ENCODE assay signal across 8 mouse cellular contexts in genomic region chr5:72796186-72796613, GRCm38 (mm10). TPM values are rescaled to one million over a fixed set of nuclear protein-coding genes. Genes with fewer than 3 reads are reported as not detected.
DNase-seq lines count a peak whose midpoint lies in the region; ATAC-seq and TF ChIP-seq lines count a peak whose summit lies in the region.

No protein-coding gene starts in this region.

- in situ Hi-C loops in CH12.LX (cut with MboI; ENCODE audit: low pct_ligation_motif_present, low pct_unique_long_range_greater_than_20kb, low sequenced_read_pairs): no loop called here

- peaks cover 0 to 40% of the 10 kb centered on the region in 2 experiments for H3K36me3 ChIP-seq in CH12.LX (replicated peaks in 1 of 2; ENCODE audit: control insufficient read depth in 1 of 2, insufficient read depth in 1 of 2, low read length in 1 of 2)
- peaks cover 96% of the 10 kb centered on the region for H3K36me3 ChIP-seq in megakaryocyte, embryonic 14.5 days (replicated peaks; ENCODE audit: low read length)

- DNase-seq in frontal cortex, postnatal 14 days (ENCODE audit: low spot score in 2 of 2): no peak
- peak; percentile 68 for DNase-seq in CH12.LX (ENCODE audit: extremely low read depth)
- peak; percentile 48 to 70 for DNase-seq in heart, adult 9 months (ENCODE audit: low spot score in 2 of 2)
- DNase-seq in kidney, postnatal 10 days: peak; percentile 67
- no peak for DNase-seq in retina, postnatal 1 day
- no peak for DNase-seq in layer of hippocampus, adult 9-10 months (ENCODE audit: low spot score)

- H3K27me3 ChIP-seq in CH12.LX (replicated peaks): no peaks in the 10 kb centered on the region
- H3K27me3 ChIP-seq in megakaryocyte, embryonic 14.5 days (replicated peaks): no peaks in the 10 kb centered on the region

- TF ChIP-seq EP300 in CH12.LX (IDR thresholded peaks at IDR 0.05; ENCODE audit: low read length): peak; percentile 89

- H3K4me2 ChIP-seq in CH12.LX (ENCODE audit: insufficient read depth, low read depth, poor library complexity, severe bottlenecking): peak overlapping the region; percentile 82

- ATAC-seq in frontal cortex, adult (ENCODE audit: low TSS enrichment): peak; percentile 77

- peak overlapping the region; percentile 45 for H3K9ac ChIP-seq in CH12.LX (ENCODE audit: insufficient read depth, low read depth)

- peak overlapping the region; percentile 32 for H3K27ac ChIP-seq in CH12.LX (ENCODE audit: insufficient read depth, low read depth)

- TF ChIP-seq POLR2A in CH12.LX (IDR thresholded peaks at IDR 0.05; ENCODE audit: low read depth, low read length): no peak

- TF ChIP-seq RAD21 in CH12.LX (IDR thresholded peaks at IDR 0.05; ENCODE audit: low read depth, low read length): no peak; the same call in 1 of the 2 replicates

- TF ChIP-seq CTCF in CH12.LX (conservative IDR thresholded peaks at IDR 0.05 in 1 of 2, IDR thresholded peaks at IDR 0.05 in 1 of 2; ENCODE audit: low read depth in 2 of 2, low read length in 2 of 2): no peak

- H3K4me1 ChIP-seq in CH12.LX (ENCODE audit: control insufficient read depth in 1 of 2, insufficient read depth in 2 of 2): peaks cover 11 to 81% of the 10 kb centered on the region in 2 experiments; a peak in 3 of 4 replicates
- H3K4me1 ChIP-seq in megakaryocyte, embryonic 14.5 days: peaks cover 92% of the 10 kb centered on the region

- H3K79me2 ChIP-seq in CH12.LX (replicated peaks; ENCODE audit: control insufficient read depth, extremely low read depth, insufficient read depth, poor library complexity, severe bottlenecking): no peaks in the 10 kb centered on the region

- H3K4me3 ChIP-seq in CH12.LX (replicated peaks in 1 of 3; ENCODE audit: low read depth in 2 of 3, low read length in 2 of 3, poor library complexity in 1 of 3): peak overlapping the region; percentile 37 to 42 (median 38)
- H3K4me3 ChIP-seq in megakaryocyte, embryonic 14.5 days (replicated peaks): peak overlapping the region; percentile 89

- peaks cover 19% of the 10 kb centered on the region for H3K9me3 ChIP-seq in CH12.LX (replicated peaks; ENCODE audit: low read length)
- no peaks in the 10 kb centered on the region for H3K9me3 ChIP-seq in megakaryocyte, embryonic 14.5 days

- dilution Hi-C loops in CH12.LX (cut with MboI; ENCODE audit: extremely low pct_ligation_motif_present, extremely low pct_unique_long_range_greater_than_20kb, low sequenced_read_pairs): no loop called here

TF ChIP-seq in CH12.LX, 34 proteins besides CTCF, POLR2A, EP300 and RAD21:
- TF ChIP-seq KAT2A (IDR thresholded peaks at IDR 0.05; ENCODE audit: insufficient replicate concordance, low read length) (no peak), RCOR1 (conservative IDR thresholded peaks at IDR 0.05; ENCODE audit: low read depth, low read length) (no peak), ELF1 (IDR thresholded peaks at IDR 0.05; ENCODE audit: low read depth, low read length) (peak; percentile 32; the same call in 1 of the 2 replicates), MXI1 (IDR thresholded peaks at IDR 0.05; ENCODE audit: low read depth, low read length) (no peak), IRF4 (IDR thresholded peaks at IDR 0.05; ENCODE audit: low read depth, low read length) (peak; percentile 91), MEF2A (IDR thresholded peaks at IDR 0.05; ENCODE audit: borderline replicate concordance, low read depth, low read length) (peak; percentile 20; the same call in 1 of the 2 replicates), SMC3 (IDR thresholded peaks at IDR 0.05; ENCODE audit: low read depth, low read length) (no peak), ETS1 (conservative IDR thresholded peaks at IDR 0.05; ENCODE audit: low read depth, low read length) (0 out of 2 replicates have a peak, but pooled peaks have one; percentile 30), HCFC1 (IDR thresholded peaks at IDR 0.05; ENCODE audit: low read depth, low read length) (no peak), BHLHE40 (IDR thresholded peaks at IDR 0.05; ENCODE audit: low read depth, low read length) (0 out of 2 replicates have a peak, but pooled peaks have one; percentile 3), ZKSCAN1 (IDR thresholded peaks at IDR 0.05; ENCODE audit: borderline replicate concordance, low read depth, low read length) (no peak), JUND (conservative IDR thresholded peaks at IDR 0.05; ENCODE audit: low read depth, low read length) (no peak), USF1 (IDR thresholded peaks at IDR 0.05; ENCODE audit: low read depth, low read length) (no peak)

RNA-seq across cellular contexts. Expression of gene Txk, which starts 43.6 kb away (rescaled TPM):
- total RNA-seq in CH12.LX (2012; rRNA removed) (not detected in 2 replicates), CH12.LX (2014; rRNA removed) (0.08 TPM in 1 of 2 replicates, not detected in the other)
- polyA plus RNA-seq in CH12.LX (2012; ENCODE audit: insufficient read length, low read depth): 0.11 TPM in 2 replicates
- polyA plus RNA-seq in megakaryocyte, embryonic 14.5 days (2012; ENCODE audit: insufficient read depth, low replicate concordance): 0.11 TPM in 1 of 2 replicates, not detected in the other

Comparison
In these comparisons a context has a peak if more than half of its experiments do, and no peak if none do; other contexts are left out.
1. DNase-seq: peak in CH12.LX (single experiment), heart, adult 9 months (2 of 2) and kidney, postnatal 10 days (single experiment); none in frontal cortex, postnatal 14 days (0 of 2), retina, postnatal 1 day (single experiment) and layer of hippocampus, adult 9-10 months (single experiment).